Mouse (Mus musculus) CD4-positive helper T cell, adult 2 months (primary cell): ENCODE data around the gene Rnd2.
"Not testable (repeated sequence)": the region's sequence is repeated elsewhere in the genome, so short reads cannot be mapped to it uniquely, and the experiment has no call there.

Source experiments
- DNase-seq: peaks from one replicate; pipeline ENCODE4 v3.0.0-alpha.2; 2012; ENCODE audit warnings: low read depth, missing footprints, low spot score

The Rnd2 gene

GRCm38 (mm10) chr11:101446860-101447259, 17.9 kb upstream of the Rnd2 start:
- not testable (repeated sequence) for DNase-seq

GRCm38 (mm10) chr11:101447786-101448185, 17.0 kb upstream of the Rnd2 start:
- no peak for DNase-seq

DNA sequence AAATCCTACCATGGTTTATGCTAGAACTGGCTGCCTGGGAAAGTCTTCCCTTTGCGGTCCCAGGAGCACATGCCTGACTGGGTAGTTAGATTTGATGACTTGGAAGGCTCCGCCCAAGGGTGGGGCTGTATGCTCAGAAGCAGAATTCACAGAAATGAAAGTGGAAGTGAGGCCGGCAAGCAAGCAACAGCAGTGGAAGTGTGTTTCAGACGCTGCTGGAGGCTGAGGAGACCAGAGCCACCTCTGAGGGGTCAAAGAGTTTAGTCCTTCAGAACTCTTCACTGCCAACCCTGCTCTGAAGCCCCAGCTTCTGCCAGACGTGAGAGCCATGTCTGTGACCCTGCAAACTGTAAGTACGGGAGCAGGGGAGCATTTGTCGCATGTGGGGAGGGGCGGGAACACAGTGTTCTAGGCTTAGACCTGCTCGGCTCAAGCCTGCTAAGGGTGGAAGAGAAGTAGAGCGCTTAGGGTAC, 16.5 kb upstream of the Rnd2 start, which contains the start of gene Ifi35:
Gene Ifi35, plus strand, starts transcription at position 134 of the 473 bp plus-strand sequence.
- peak; percentile 91 for DNase-seq

DNA sequence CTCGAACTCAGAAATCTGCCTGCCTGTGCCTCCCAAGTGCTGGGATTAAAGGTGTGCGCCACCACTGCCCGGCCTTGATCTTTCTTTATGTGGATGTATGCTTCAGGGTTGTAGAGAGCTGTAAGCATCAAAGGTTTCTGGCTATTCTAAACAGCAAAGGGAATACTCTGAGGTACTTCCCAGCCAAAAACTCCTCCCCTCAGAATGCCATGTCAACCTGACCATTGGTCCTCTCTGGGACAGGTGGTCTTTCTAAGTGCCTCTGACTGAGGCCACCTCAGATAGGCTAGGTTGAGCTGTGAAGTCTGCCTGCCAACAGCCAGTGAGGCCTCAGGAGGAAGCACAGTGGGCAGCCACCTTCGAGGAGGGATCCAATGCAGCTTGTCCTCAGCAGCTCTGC, 15.9 kb upstream of the Rnd2 start:
- no peak for DNase-seq

- DNase-seq, result not testable (repeated sequence)
Observed at GRCm38 (mm10) chr11:101449596-101449995, 15.2 kb upstream of the Rnd2 start.

DNA sequence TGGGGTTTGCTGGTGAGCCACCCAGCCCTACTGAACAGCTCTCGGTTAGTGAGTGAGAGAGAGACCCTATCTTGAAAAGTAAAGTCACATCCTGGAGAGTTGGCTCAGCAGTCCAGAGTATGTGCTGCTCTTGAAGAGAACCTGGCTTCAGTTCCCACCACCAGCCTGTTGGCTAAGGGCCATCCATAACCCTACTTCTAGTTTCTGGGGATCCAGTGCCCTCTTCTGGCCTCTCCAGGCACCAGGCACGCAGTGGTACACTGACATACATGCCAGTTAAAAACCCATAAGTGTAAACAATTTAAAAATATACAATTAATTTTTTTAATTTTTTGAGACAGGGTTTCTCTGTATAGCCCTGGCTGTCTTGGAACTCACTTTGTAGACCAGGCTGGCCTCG, 14.4 kb upstream of the Rnd2 start:
- peak; percentile 49 for DNase-seq

DNA sequence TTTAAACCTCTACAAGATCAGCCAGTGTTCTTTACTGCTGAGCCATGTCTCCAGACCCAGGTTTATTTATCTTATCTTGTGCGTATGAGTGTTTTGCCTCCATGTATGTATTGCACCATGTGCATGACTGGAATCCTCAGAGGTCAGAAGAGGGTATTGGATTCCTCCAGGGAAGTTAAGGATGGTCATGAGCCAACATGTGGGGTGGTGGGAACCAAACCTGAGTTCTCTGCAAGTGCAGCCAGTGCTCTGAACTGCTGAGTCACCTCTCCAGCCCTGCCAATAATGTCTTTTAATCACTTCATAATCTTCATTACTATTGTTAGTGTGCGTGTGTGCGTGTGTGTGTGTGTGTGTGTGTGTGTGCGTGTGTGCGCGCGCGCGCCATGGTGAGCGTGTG, 13.3 kb upstream of the Rnd2 start:
- no peak for DNase-seq

- no peak for DNase-seq
Observed at GRCm38 (mm10) chr11:101452093-101452774, 12.6 kb upstream of the Rnd2 start.

DNA sequence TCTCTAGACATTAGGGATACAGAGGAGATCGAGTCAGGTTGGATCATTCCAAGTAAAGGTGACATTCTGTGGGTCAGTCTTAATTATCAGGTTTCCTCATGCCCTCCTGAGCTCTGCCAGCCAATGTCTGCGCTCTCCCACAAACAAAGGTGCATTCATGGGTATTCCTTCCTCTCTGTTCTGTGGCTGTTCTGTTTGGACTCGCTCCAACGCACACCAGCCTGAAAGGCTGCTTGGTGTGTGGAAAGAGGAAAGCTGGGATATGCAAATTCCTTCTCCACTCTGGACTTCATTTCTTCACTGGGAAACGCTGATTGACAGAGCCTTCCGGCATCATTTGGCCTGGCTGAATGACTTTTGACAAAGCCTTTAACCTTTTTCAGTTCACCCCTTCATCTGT, 10.1 kb upstream of the Rnd2 start:
- no peak for DNase-seq

DNA sequence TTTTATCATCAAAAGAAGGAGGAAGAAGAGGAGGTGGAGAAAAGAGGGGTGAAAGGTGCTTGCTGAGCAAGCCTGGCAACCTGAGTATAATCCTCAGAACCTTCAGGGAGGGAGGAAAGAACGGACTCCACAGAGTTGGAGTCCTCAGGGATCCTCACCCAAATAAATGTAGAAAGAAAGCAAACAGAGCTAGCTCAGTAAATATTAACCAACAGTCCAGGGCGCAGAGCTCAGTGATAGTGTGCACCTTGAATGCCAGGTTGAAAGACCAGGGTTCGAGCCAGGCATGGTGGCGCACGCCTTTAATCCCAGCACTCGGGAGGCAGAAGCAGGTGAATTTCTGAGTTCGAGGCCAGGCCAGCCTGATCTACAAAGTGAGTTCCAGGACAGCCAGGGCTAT, 9.2 kb upstream of the Rnd2 start:
- no peak for DNase-seq

DNA sequence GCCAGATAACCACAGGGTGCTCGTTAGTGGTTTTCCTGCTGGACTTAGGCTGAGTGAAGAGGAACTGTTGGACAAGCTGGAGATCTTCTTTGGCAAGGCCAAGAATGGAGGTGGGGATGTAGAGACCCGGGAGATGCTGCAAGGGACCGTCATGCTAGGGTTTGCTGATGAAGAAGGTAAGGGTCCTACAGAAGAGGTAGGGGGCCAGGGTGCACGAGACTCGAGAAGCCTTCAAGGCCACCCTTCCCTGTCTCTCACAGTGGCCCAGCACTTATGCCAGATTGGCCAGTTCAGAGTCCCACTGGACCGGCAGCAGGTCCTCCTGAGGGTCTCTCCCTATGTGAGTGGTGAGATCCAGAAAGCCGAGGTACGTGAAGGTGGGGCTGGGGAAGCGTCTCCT, 7.2 kb upstream of the Rnd2 start:
- DNase-seq, result no peak

GRCm38 (mm10) chr11:101458217-101458616, 6.6 kb upstream of the Rnd2 start:
- no peak for DNase-seq

- DNase-seq, result no peak
Observed at GRCm38 (mm10) chr11:101459716-101460115, 5.1 kb upstream of the Rnd2 start.

- no peak for DNase-seq
Observed at GRCm38 (mm10) chr11:101460321-101460720, 4.5 kb upstream of the Rnd2 start.

GRCm38 (mm10) chr11:101462141-101462540, 2.7 kb upstream of the Rnd2 start:
- no peak for DNase-seq

- no peak for DNase-seq
Observed at GRCm38 (mm10) chr11:101462583-101463440, 2.0 kb upstream of the Rnd2 start.

DNA sequence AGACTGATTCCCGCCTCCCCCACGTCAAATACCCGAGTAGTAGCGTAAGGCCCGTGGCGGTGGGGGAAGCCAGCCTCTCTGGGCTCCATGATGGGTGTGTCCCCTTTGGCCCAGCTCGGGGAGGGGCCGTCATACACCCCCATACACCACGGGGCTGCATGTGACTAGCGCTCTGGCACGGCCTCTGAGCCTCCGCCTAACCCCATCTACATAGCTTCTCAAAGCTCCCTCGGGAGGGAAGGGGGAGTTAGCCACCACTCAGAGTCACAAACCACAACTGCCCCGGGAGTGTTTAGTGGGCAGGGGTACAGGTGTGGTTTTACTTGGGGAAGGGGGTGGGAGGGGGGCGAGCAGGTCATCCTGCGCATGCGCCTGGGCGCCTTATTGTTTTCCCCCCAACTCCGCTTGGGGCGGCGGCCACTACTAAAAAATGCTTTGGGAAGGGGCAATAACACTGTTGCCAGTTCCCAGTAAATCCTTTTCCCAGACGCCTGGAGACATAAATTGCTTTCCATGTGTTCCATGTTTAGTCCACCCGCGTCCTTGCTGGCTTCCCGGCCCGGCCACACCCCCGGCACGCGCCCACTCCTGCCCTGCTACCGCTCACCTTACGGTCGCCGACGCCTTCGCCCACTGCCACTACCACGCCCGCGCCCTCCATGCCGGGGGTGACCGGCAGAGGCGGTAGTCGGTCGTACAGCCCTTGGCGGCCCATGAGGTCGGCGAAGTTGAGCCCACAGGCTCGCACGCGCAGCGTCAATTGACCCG, 486 bp downstream of the Rnd2 start:
- peak; percentile 69 for DNase-seq

DNA sequence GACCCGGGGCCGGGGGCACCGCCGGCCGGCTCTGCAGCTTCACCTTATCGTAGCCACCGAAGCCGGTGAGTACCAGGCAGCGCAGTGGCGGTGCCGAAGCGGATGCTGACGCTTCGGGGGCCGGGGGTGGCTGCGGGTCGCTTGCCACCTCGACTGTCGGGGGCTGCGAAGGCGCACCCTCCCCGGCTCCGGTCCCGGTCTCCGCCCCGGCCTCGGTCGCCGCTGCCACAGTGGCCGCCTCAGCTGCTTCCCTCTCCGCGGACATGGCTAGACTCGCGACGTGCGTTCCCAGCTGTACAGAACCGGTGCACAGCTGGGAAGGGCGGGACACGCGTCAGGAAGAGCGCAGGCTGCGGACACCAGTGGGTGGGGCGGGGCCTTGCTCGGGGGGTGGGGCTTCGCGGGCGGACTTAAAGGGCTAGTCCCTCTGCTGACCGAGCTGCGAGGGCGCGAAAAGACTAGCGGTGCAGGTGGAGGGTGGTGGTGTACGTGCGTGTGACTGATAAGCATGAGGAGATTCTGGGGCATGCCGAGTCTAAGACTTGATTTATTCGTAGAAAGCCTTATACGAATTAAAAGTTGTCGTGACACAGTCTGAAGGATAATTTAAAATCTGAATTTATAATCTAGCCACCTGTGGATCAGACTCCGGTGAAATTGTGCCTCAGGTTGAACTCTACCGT, 1.2 kb downstream of the Rnd2 start, which contains the start of gene Vat1:
Gene Vat1, minus strand, starts transcription at position 362 of the 683 bp plus-strand sequence.
- peak; percentile 78 for DNase-seq

DNA sequence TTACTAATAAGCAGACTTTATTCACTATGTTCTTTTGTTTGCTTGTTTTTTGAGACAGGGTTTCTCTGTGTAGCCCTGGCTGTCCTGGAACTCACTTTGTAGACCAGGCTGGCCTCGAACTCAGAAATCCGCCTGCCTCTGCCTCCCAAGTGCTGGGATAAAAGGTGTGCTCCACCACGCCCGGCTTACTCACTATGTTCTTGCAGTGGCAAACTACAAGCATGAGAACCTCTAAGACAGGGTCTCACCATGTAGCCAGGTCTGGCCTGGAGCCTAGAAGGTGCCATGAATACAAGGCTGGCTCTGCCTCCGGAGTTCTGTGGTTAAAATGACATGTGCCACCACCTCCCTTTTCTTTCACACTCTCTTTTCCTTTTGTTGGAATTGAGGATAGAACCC, 1.8 kb downstream of the Rnd2 start:
- not testable (repeated sequence) for DNase-seq

- DNase-seq, result peak; percentile 77
Observed at GRCm38 (mm10) chr11:101467477-101468262, 2.9 kb downstream of the Rnd2 start.
